Mouse (Mus musculus) MN1 (cell line): ENCODE results near the gene Ntrk1.
A peak's percentile ranks its signal among the peaks of the same experiment; 100 is the strongest.
"Not testable (repeated sequence)": the region's sequence is repeated elsewhere in the genome, so short reads cannot be mapped to it uniquely, and the experiment has no call there.

ENCODE experiments used
- DNase-seq: peaks from one replicate; pipeline ENCODE4 v3.0.0-alpha.2; 2016; ENCODE audit warnings: low spot score

Gene Ntrk1

DNA sequence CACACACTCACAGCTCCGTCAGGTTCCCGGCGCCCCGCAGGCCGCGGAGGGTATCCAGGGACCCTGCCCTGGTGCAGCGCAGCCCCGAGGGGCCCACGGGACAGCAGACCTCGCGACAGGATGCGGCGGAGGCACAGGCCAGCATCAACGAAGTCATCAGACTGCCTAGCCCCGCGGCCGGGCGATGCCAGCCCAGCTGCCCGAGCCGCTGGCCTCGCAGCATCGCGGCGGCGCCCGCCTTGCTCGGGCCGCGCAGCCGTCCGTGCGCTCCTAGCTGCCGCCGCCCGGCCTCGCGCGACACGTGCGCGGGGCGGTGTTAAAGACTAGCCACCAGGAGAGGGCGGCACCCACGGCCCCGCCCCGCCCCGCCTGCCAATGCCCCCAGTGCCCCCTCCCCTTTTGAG lies at the start of gene Ntrk1:
Gene Ntrk1 (minus strand): TSS at position 241 of the 404 bp plus-strand sequence.
- DNase-seq = peak; percentile 84

GRCm38 (mm10) chr3:87840858-87841257 lies 45.9 kb upstream of the Ntrk1 start:
- DNase-seq = no peak

GRCm38 (mm10) chr3:87838622-87839021 lies 43.7 kb upstream of the Ntrk1 start:
- DNase-seq = peak; percentile 88

DNA sequence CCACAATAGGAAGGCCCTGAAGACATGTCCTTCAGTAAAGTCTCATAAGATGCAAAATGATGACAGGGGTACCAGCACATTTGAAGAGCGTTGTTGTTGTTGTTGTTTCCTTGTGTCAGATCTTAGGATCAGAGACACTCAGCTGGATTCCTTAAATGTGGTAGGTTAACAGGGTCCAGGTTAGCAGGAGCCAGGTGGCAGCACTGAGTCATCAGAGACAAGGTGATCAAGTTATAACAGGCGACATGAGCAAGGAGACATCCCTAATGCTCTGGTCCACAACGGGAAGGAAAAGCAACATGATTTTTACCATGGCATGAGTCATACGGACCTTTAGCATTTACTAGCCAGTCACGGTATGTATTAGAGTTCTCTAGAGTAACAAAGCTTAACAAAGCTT lies 38.5 kb upstream of the Ntrk1 start:
- DNase-seq = no peak

DNA sequence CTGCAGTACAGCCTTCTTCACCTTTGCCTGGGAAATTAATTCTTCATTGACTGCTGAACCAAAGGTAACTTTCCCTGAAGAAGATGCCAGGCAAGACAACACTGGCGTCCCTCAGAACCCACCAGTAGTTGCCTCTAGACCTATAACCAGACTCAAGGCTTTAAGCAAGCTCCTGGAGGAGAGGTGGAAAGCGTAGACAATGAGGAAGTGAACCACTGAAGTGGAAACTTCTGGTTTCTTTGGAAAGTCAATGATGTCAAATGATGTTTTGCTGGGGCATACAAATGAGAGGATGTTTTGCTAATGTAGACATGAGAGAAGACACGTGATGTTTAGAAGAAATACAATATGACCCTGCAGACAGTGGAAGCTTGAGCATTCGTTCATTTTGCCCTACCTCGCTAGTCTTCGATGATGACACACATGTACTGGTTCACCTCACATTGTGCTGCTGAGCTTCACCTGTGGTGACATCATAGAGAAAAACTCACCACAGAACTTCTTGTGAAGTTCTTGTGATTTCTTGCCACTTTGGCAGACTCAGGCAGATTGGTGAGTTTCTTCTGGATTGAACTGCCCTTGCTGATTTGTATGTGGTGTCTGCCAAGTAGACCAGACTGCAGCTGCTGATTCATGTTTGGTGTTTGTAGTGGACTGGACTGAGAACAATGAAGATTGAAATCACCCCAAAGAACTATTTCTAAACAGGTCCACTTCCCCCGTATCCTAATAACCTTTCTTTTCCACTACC lies 37.3 kb upstream of the Ntrk1 start:
- no peak for DNase-seq

- no peak for DNase-seq
Observed at GRCm38 (mm10) chr3:87829025-87829424, 34.1 kb upstream of the Ntrk1 start.

- DNase-seq = no peak
Observed at GRCm38 (mm10) chr3:87828435-87828834, 33.5 kb upstream of the Ntrk1 start.

GRCm38 (mm10) chr3:87824206-87824605 lies 29.2 kb upstream of the Ntrk1 start, which contains the start of gene Pear1:
Pear1 (minus strand) TSS chr3:87824306.
- not testable (repeated sequence) for DNase-seq

GRCm38 (mm10) chr3:87818226-87818625 lies 23.3 kb upstream of the Ntrk1 start:
- DNase-seq = no peak

DNA sequence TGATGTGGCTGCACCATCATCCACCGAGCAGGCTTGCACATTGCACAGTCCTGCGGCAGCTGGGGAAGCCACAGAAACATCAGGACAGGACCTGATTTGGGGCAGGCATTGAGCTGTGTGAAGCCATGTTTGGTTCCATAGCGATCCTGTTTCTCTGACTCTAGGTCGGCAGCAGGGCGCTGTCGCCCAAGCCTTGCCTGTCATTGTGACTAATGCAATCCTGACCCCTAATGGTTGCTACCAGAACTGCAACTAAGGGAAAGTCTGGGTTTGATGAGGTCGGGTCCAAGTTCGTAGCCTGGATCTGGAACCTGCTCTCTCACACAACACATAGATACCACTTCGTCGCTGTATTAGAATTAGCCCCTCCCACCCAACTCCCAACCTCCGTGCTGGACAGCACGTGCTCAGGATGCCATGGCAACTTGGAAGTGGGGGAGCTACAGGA lies 21.7 kb upstream of the Ntrk1 start:
- DNase-seq = peak; percentile 93

DNA sequence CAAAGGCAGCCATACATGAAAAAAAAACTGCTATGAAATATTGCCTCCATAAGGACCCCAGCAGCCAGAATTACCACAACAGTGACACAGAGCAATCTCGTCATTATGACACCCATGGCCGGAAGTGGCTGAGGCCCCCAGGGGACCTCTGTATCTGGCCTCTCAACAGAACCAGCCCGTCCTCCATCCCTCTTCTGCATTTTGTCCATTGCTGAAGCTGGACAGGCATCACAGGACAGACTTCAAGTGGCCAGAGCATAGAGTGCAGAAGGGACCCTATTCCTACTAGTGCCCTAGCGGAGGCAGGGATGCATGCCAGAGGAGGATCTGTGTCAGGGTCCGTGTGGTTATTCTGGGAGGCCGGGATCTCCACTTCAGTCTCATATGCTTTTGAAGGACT lies 21.2 kb upstream of the Ntrk1 start:
- peak; percentile 60 for DNase-seq

- peak; percentile 75 for DNase-seq
Observed at GRCm38 (mm10) chr3:87812873-87813272, 17.9 kb upstream of the Ntrk1 start.

- DNase-seq = peak; percentile 40
Observed at GRCm38 (mm10) chr3:87812413-87812812, 17.5 kb upstream of the Ntrk1 start.

- no peak for DNase-seq
Observed at GRCm38 (mm10) chr3:87811297-87811696, 16.3 kb upstream of the Ntrk1 start.

DNA sequence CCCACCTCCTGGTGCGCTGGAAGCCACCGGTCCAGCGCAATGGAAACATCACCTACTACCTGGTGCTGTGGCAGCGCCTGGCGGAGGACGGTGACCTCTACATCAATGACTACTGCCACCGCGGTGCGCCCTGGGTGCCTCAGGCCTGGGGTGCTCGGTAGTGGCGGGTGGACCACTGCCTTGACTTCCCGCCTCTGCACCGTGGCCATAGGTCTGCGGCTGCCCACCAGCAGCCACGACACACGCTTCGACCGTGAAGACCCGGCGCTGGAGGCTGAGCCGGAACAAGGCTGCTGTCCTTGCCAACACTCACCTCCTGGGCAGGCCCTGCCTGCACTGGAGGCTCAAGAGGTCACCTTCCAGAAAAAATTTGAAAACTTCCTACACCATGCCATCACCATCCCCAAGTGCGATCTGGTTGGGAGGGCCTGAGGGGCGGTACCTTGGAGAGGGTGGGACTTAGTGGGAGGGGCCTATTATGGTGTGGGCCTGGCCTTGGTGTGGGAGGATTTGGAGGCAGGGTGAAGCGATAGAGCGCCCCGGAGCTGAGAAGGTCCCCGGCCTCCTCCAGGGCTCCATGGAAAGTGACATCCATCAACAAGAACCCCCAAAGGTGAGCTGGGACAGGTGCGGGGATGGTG lies 14.5 kb upstream of the Ntrk1 start:
- DNase-seq = no peak

DNA sequence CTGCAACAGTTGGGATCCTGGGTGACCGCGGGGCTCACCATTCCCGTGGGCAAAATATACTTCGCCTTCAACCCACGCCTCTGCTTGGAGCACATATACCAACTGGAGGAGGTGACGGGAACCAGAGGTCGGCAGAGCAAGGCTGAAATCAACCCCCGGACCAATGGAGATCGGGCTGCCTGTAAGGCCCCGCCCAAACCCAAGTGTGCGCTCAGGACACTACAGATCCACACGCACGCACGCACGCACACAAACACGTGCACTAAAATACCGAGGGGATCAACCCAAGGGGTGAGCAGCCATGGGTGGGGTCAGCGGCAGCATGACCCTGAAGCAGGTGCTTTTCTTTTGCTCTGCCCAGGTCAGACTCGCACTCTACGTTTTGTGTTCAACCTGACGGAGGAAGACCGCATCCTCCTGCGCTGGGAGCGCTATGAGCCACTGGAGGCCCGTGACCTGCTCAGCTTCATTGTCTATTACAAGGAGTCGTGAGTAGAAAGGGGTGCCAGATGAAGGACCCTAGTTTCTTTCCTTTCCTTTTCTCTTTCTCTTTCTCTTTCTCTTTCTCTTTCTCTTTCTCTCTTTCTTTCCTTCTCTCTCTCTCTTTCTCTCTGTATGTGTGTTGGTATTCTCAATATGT lies 9.2 kb upstream of the Ntrk1 start:
- no peak for DNase-seq

DNA sequence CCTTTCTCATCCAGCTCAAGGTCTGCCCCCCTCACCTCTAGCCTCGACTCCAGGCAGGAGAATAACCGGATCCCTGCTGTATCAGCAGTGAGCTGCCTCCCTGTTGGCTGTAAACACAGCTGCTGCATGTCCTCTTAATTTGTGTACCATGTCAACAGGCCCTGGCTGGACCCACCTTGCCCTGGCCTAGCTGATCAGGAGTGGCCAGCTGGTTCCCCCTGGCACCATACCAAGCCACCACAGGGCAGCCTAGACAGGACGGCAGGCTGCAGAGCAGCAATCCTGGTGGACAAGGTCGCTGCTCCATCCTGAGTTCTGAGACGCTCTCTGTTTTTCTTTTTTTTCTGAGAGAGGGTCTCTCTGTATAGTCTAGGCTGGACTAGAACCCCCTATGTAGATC lies 6.7 kb upstream of the Ntrk1 start:
- DNase-seq = peak; percentile 79

GRCm38 (mm10) chr3:87796736-87797334 lies 1.9 kb upstream of the Ntrk1 start, which contains the start of gene Insrr:
Insrr (plus strand) TSS chr3:87796951.
- peak; percentile 64 for DNase-seq

DNA sequence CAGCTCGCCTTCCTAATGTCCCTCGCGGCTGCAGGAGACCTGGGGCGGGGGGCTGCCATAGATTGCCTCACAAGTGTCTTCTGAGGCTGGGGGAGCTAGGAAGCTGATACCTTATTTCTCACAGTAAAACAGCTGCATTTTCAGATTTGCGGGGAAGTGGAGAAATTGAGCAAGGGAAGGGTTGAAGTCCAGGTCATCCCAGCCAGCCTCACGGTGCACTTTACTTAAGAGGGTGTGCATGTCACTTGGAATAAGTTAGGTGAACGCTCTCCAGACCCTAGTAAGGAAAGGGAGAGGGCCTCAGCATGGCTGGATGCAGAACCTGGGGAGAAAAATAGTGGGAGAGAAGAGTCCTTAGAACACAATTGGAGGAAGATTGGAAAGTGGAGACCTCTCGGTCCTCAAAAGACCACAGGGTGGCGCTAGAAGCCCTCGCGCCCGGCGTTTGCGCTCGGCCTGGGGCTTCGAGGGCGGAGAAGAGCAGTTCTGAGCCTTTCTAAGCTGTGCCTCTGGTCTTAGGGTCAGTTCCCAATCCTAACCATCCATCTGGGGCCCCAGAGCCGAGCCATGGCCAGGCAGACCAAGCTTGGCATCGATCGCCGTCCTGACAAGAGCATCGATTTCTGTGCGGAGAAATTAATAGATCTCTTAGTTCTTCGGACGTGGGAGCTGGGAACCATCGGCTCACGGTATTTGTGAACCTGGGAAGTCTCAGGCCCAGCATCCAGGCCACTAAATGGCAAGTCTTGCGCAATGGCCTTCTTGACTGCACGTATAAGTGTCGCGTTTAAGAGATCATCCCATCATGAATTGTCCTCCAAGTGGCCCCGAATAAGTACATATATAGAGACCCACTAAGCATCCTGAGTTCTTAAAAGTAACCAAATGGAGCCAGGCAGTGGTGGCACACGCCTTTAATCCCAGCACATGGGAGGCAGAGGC lies 645 bp upstream of the Ntrk1 start:
- peak; percentile 93 for DNase-seq

- no peak for DNase-seq
Observed at GRCm38 (mm10) chr3:87789768-87790167, 5.2 kb downstream of the Ntrk1 start.

- peak; percentile 61 for DNase-seq
Observed at GRCm38 (mm10) chr3:87789248-87789647, 5.7 kb downstream of the Ntrk1 start.
